Mouse (Mus musculus): ENCODE results near the gene Cfap61.

DNA sequence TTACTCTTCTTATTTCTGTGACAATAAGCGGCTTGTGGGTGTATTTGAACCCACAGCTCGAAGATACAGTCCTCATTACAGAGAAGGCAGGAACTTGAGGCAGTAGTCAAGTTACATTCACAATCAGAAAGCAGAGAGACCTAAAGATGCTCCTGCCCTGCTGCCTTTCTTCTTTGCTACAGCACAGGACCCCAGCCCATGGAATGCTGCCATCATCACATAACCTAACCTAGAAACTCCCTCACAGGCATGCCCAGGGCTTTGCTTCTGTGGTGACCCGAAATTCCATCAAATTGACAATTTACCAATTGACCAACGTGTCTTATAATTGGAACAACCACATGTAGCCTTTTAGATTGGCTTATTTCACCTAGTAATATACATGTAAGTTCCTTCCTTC, 212.7 kb downstream of the Cfap61 start:
- TF ChIP-seq CTCF (IDR thresholded peaks at IDR 0.05; ENCODE audit: low read depth, low read length), result no peak
- no peak for TF ChIP-seq GATA2 (IDR thresholded peaks at IDR 0.05; ENCODE audit: borderline replicate concordance, low read depth, low read length)
- TF ChIP-seq GATA1 (IDR thresholded peaks at IDR 0.05; ENCODE audit: borderline replicate concordance, low read length), result no peak
- no peak for TF ChIP-seq TAL1 (conservative IDR thresholded peaks at IDR 0.05; ENCODE audit: low read depth, low read length)
- no peak for TF ChIP-seq POLR2AphosphoS5 (IDR thresholded peaks at IDR 0.05; ENCODE audit: insufficient replicate concordance, low read depth, low read length)
